Mouse (Mus musculus): ENCODE data around the gene Arf3. TPM values are rescaled to one million over a fixed set of nuclear protein-coding genes. Genes with fewer than 3 reads are reported as not detected.

Arf3 gene
- total and polyA plus RNA-seq, 3 experiments, result 37.4 to 239 (median 140) TPM

DNA sequence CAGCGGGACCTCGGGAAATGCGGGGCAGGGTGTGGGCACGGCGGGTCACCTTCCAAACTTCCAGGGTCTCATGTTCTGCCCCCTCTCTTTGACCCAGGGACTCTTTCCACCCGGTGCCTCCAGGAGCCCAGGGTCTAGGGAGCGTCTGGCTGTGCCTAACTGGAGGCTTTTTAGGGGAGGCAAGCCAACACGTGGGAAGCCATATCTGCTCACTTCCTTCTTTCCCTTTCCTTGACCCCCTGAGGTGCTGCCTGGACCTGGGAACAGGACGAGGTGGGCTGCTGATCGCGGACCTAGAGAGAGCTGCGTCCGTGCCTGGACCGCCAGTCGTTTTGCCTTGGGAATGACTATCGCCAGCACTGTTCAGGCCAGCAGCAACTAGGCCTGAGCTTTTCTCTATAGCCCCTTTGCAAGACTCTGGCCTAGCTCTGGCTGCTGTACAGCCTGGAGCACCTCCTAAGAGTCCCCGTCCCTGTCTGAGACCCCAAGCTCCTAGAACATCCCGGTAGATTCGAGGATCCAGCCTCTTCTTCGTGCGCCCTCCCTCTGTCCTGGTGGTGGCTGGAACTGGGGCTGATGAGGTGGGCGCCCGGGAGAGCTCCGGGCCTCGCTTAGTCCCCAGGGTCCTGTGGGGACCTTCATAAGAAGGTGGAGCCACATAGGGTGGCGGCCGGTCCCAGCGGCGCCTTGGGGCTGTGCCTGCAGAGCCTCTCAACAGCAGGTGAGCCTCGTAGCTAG lies 43.2 kb upstream of the Arf3 start:
- peaks cover under 1 to 8% of the 10 kb centered on the region in 2 experiments; a peak in 2 of 4 replicates for H3K36me3 ChIP-seq (ENCODE audit: control insufficient read depth in 1 of 2, insufficient read depth in 2 of 2, low read length in 2 of 2)
- H3K9ac ChIP-seq (ENCODE audit: control insufficient read depth, low read depth, low read length, poor library complexity, severe bottlenecking), result peak overlapping the region; percentile 85
- H3K27me3 ChIP-seq (ENCODE audit: control insufficient read depth in 1 of 2, insufficient read depth in 2 of 2, low read length in 2 of 2), result no peaks in the 10 kb centered on the region
- peak; percentile 66 for DNase-seq (ENCODE audit: low read depth, low spot score)
- H3K27ac ChIP-seq (ENCODE audit: control insufficient read depth, low read depth, low read length), result peak overlapping the region; percentile 73
- H3K4me3 ChIP-seq (ENCODE audit: control insufficient read depth in 1 of 2, insufficient read depth in 1 of 2, low read depth in 2 of 2, low read length in 2 of 2), result peak overlapping the region; percentile 58
- H3K4me1 ChIP-seq (ENCODE audit: control insufficient read depth in 1 of 2, insufficient read depth in 2 of 2, low read length in 2 of 2), result peaks cover 2 to 12% of the 10 kb centered on the region in 2 experiments; a peak in 2 of 4 replicates
- no peaks in the 10 kb centered on the region for H3K9me3 ChIP-seq (replicated peaks; ENCODE audit: insufficient read depth, low read length)
- H3K79me2 ChIP-seq (ENCODE audit: control insufficient read depth, insufficient read depth, low read length, poor library complexity), result peaks cover 28% of the 10 kb centered on the region
- 0 out of 2 replicates have a peak, but pooled peaks have one; percentile 2 for TF ChIP-seq HCFC1 (IDR thresholded peaks at IDR 0.05; ENCODE audit: low read depth, low read length)
- no peak for TF ChIP-seq ELF1 (IDR thresholded peaks at IDR 0.05; ENCODE audit: low read depth, low read length)
- no peak for TF ChIP-seq GATA1 (IDR thresholded peaks at IDR 0.05; ENCODE audit: low read depth, low read length)
- no peak for TF ChIP-seq SMC3 (IDR thresholded peaks at IDR 0.05; ENCODE audit: low read depth, low read length)
- TF ChIP-seq ZKSCAN1 (IDR thresholded peaks at IDR 0.05; ENCODE audit: low read depth, low read length), result no peak
- TF ChIP-seq ZMIZ1 (IDR thresholded peaks at IDR 0.05; ENCODE audit: low read depth, low read length), result no peak
- no peak for TF ChIP-seq POLR2AphosphoS5 (IDR thresholded peaks at IDR 0.05; ENCODE audit: borderline replicate concordance, low read depth, low read length)
- 0 out of 2 replicates have a peak, but pooled peaks have one; percentile 73 for TF ChIP-seq UBTF (IDR thresholded peaks at IDR 0.05; ENCODE audit: borderline replicate concordance, insufficient read depth, low read depth, low read length)
- no peak for TF ChIP-seq NELFE (IDR thresholded peaks at IDR 0.05; ENCODE audit: low read depth, low read length)
- TF ChIP-seq SIN3A (IDR thresholded peaks at IDR 0.05; ENCODE audit: low read length), result peak; percentile 22
- TF ChIP-seq ZNF384 (IDR thresholded peaks at IDR 0.05; ENCODE audit: low read depth, low read length), result no peak
- TF ChIP-seq ETS1 (IDR thresholded peaks at IDR 0.05; ENCODE audit: low read depth, low read length), result no peak
- TF ChIP-seq TCF12 (IDR thresholded peaks at IDR 0.05; ENCODE audit: low read depth, low read length), result no peak
- TF ChIP-seq KAT2A (conservative IDR thresholded peaks at IDR 0.05; ENCODE audit: low read depth, low read length), result no peak
- TF ChIP-seq MAZ (IDR thresholded peaks at IDR 0.05; ENCODE audit: low read depth, low read length), result no peak
- TF ChIP-seq USF2 (IDR thresholded peaks at IDR 0.05; ENCODE audit: borderline replicate concordance in 1 of 2, insufficient read depth in 1 of 2, low read depth in 1 of 2, low read length in 2 of 2), result no peak
- TF ChIP-seq MYC (IDR thresholded peaks at IDR 0.05; ENCODE audit: low read depth, low read length), result no peak
- TF ChIP-seq JUND (IDR thresholded peaks at IDR 0.05; ENCODE audit: low read depth, low read length), result no peak
- no peak for TF ChIP-seq CHD1 (IDR thresholded peaks at IDR 0.05; ENCODE audit: low read depth, low read length)
- TF ChIP-seq MEF2A (IDR thresholded peaks at IDR 0.05; ENCODE audit: extremely low read depth, insufficient replicate concordance, low read depth, low read length, poor library complexity, severe bottlenecking), result no peak
- no peak for TF ChIP-seq RAD21 (IDR thresholded peaks at IDR 0.05; ENCODE audit: low read depth, low read length)
- 0 out of 6 replicates have a peak, but pooled peaks of 1 of the 3 experiments have one; percentile 0 for TF ChIP-seq CTCF (IDR thresholded peaks at IDR 0.05 in 2 of 3, conservative IDR thresholded peaks at IDR 0.05 in 1 of 3; ENCODE audit: control insufficient read depth in 1 of 3, insufficient read depth in 1 of 3, low read depth in 2 of 3, low read length in 3 of 3, poor library complexity in 1 of 3, severe bottlenecking in 1 of 3)
- 0 out of 2 replicates have a peak, but pooled peaks have one; percentile 10 for TF ChIP-seq TBP (IDR thresholded peaks at IDR 0.05; ENCODE audit: low read depth, low read length)
- no peak for TF ChIP-seq NRF1 (IDR thresholded peaks at IDR 0.05; ENCODE audit: insufficient read depth, low read depth, low read length, poor library complexity, severe bottlenecking)
- TF ChIP-seq MXI1 (IDR thresholded peaks at IDR 0.05; ENCODE audit: low read depth, low read length), result peak; percentile 70
- TF ChIP-seq TAL1 (IDR thresholded peaks at IDR 0.05; ENCODE audit: low read length), result no peak
- TF ChIP-seq BHLHE40 (IDR thresholded peaks at IDR 0.05; ENCODE audit: borderline replicate concordance, low read depth, low read length), result no peak
- TF ChIP-seq MAX (IDR thresholded peaks at IDR 0.05; ENCODE audit: low read length), result peak; percentile 67
- no peak for TF ChIP-seq MAFK (IDR thresholded peaks at IDR 0.05; ENCODE audit: borderline replicate concordance, low read depth, low read length)
- TF ChIP-seq GABPA (IDR thresholded peaks at IDR 0.05; ENCODE audit: low read depth, low read length), result no peak
- TF ChIP-seq RCOR1 (IDR thresholded peaks at IDR 0.05; ENCODE audit: low read depth, low read length), result no peak
- TF ChIP-seq E2F4 (IDR thresholded peaks at IDR 0.05; ENCODE audit: borderline replicate concordance, low read depth, low read length), result no peak
- TF ChIP-seq EP300 (IDR thresholded peaks at IDR 0.05; ENCODE audit: low read depth in 1 of 2, low read length in 2 of 2), result no peak
- no peak for TF ChIP-seq POLR2A (IDR thresholded peaks at IDR 0.05; ENCODE audit: control insufficient read depth in 1 of 2, insufficient read depth in 1 of 2, low read depth in 1 of 2, low read length in 2 of 2, poor library complexity in 1 of 2)
- TF ChIP-seq ZC3H11A (IDR thresholded peaks at IDR 0.05; ENCODE audit: low read depth, low read length), result no peak
- TF ChIP-seq MYB (IDR thresholded peaks at IDR 0.05; ENCODE audit: low read depth, low read length), result no peak

Data from MEL (cell line).